Mouse (Mus musculus) megakaryocyte, embryonic 14.5 days (primary cell): ENCODE data around the gene Thap2.

Experiments
- FLI1 ChIP-seq: IDR thresholded peaks from 2 replicates; pipeline ENCODE4 v1.6.1; 2012; ENCODE audit warnings: low read length, inconsistent platforms, mixed read lengths
- GATA1 ChIP-seq: IDR thresholded peaks from 3 replicates; pipeline ENCODE4 v1.6.1; 2012; ENCODE audit warnings: mixed read lengths, low read length, inconsistent platforms, borderline replicate concordance

- TF ChIP-seq FLI1 (no peak), GATA1 (no peak)
Measured at GRCm38 (mm10) chr10:115413496-115413895, 29.3 kb upstream of the Thap2 start.
